Mouse (Mus musculus) C2C12 (cell line): Measurements from ENCODE around the gene Acox3. TPM values are rescaled to one million over a fixed set of nuclear protein-coding genes. Genes with fewer than 3 reads are reported as not detected.

ENCODE experiments used
- H3K27me3 ChIP-seq: one replicate; pipeline ENCODE4 v1.6.1; 2011; ENCODE audit not compliant: control insufficient read depth, insufficient read depth, insufficient read length
- H3K36me3 ChIP-seq: one replicate; pipeline ENCODE4 v1.6.1; 2011; ENCODE audit not compliant: control insufficient read depth, insufficient read depth
- H3K4me3 ChIP-seq: one replicate; pipeline ENCODE4 v1.5.1; 2011; ENCODE audit warnings: mild to moderate bottlenecking, control low read depth; ENCODE audit not compliant: poor library complexity, insufficient read depth, severe bottlenecking
- H3K79me2 ChIP-seq: one replicate; pipeline ENCODE4 v1.6.1; 2011; ENCODE audit not compliant: control insufficient read depth, insufficient read depth
- H3K79me3 ChIP-seq: one replicate; pipeline ENCODE4 v1.6.1; 2011; ENCODE audit warnings: low read depth, control low read depth
- H3ac ChIP-seq: one replicate; pipeline ENCODE3; 2011; ENCODE audit warnings: low read depth; ENCODE audit not compliant: control insufficient read depth, insufficient read length
- CEBPB ChIP-seq: IDR thresholded peaks from one replicate; pipeline ENCODE4 v1.6.1; 2011; ENCODE audit warnings: low read depth, mild to moderate bottlenecking, control low read depth, moderate library complexity
- CTCF ChIP-seq: IDR thresholded peaks from one replicate; pipeline ENCODE4 v1.5.1; 2011; ENCODE audit not compliant: control insufficient read depth, insufficient read depth, insufficient read length
- FOSL1 ChIP-seq: IDR thresholded peaks from one replicate; pipeline ENCODE4 v1.8.0; 2011; ENCODE audit warnings: mild to moderate bottlenecking, low read length; ENCODE audit not compliant: poor library complexity, insufficient read depth, severe bottlenecking
- MAX ChIP-seq: IDR thresholded peaks from one replicate; pipeline ENCODE4 v1.6.1; 2011; ENCODE audit warnings: mild to moderate bottlenecking, control low read depth
- MYOD1 ChIP-seq: IDR thresholded peaks from one replicate; pipeline ENCODE4 v1.6.1; 2011; ENCODE audit warnings: low read depth; ENCODE audit not compliant: control insufficient read depth, insufficient read length
- MYOG ChIP-seq: IDR thresholded peaks from one replicate; pipeline ENCODE4 v1.6.1; 2011; ENCODE audit not compliant: control insufficient read depth, insufficient read length; ENCODE audit errors: extremely low read depth
- USF1 ChIP-seq: IDR thresholded peaks from one replicate; pipeline ENCODE4 v1.6.1; 2011; ENCODE audit warnings: low read depth, mild to moderate bottlenecking, control low read depth, moderate library complexity
- polyA plus RNA-seq: library from polyadenylated mRNA; unstranded; fragments of >200 nt; fragmentation: generic; extraction: Trizol; gene quantifications from one replicate; pipeline ENCODE4 v1.2.1, GENCODE M21; 2012; ENCODE audit warnings: missing spikeins

Gene Acox3
- polyA plus RNA-seq, 1 experiment, result 8.6 TPM

- Histone ChIP-seq H3K36me3 (no peaks in the 10 kb centered on the region), H3K79me3 (no peaks in the 10 kb centered on the region), H3K4me3 (no peak overlapping the region), H3ac (no peak overlapping the region), H3K79me2 (no peaks in the 10 kb centered on the region), H3K27me3 (peaks cover 43% of the 10 kb centered on the region)
- TF ChIP-seq MYOD1 (no peak), MYOG (no peak), USF1 (no peak), MAX (no peak), CTCF (no peak), CEBPB (no peak), FOSL1 (no peak)
Measured at GRCm38 (mm10) chr5:35541059-35541790, 41.6 kb upstream of the Acox3 start.

GRCm38 (mm10) chr5:35546127-35546526 lies 36.7 kb upstream of the Acox3 start:
- Histone ChIP-seq H3K4me3 (no peak overlapping the region), H3K79me2 (no peaks in the 10 kb centered on the region), H3ac (no peak overlapping the region), H3K36me3 (no peaks in the 10 kb centered on the region), H3K79me3 (no peaks in the 10 kb centered on the region), H3K27me3 (peaks cover 22% of the 10 kb centered on the region)
- no peak for TF ChIP-seq MAX
- TF ChIP-seq USF1, result no peak
- TF ChIP-seq CEBPB, result no peak

DNA sequence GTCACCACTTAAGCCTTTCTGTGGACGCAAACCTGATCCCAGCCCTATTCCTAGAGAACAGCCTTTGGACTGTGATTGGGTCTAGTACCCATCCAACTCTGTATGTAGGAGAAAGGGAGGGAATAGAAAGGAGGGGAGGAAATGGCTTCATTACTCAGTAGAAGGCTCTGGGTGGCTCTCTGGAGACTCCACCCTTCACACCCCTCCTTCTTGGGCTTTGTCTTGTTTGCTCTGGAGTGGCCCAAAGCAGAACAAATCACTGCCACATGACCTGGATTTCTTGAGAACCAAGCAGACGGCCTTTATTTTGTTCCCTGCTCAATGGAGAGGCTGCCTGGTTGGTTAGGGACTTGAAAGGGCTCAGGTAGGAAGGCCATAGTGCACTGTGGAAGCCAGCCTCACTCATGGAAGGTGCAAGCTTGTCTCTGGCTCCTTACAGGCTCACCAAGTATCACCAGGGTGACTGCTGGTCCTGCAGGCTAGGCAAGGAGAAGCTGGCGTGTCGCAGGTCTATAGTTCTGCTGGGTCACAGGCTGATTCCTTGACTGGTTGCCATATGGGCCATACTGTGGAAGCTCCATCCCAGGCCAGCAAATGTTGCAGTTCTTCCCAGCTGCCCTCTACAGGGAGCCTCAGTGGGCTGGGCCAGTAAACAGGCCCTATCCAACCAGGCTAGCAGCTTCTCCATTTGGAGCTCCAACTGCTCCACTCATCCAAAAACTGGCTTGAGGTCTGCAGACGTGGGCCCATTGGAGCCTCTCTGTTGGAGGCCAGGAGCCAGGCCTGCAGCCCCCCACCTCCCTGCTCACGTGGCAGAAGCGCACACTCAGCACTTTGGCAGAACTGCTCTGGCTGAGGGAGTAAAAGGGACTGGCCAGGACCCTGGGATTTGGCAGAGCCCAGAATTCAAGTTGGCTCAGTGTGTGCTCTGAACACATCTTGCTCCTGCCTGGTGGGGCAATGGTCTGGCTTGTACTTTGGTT lies 30.7 kb upstream of the Acox3 start:
- H3K36me3 ChIP-seq, result peaks cover 4% of the 10 kb centered on the region
- no peaks in the 10 kb centered on the region for H3K79me3 ChIP-seq
- no peaks in the 10 kb centered on the region for H3K27me3 ChIP-seq
- no peaks in the 10 kb centered on the region for H3K79me2 ChIP-seq
- TF ChIP-seq CEBPB (no peak), USF1 (no peak), CTCF (no peak)
- no peak overlapping the region for H3ac ChIP-seq
- H3K4me3 ChIP-seq, result no peak overlapping the region

DNA sequence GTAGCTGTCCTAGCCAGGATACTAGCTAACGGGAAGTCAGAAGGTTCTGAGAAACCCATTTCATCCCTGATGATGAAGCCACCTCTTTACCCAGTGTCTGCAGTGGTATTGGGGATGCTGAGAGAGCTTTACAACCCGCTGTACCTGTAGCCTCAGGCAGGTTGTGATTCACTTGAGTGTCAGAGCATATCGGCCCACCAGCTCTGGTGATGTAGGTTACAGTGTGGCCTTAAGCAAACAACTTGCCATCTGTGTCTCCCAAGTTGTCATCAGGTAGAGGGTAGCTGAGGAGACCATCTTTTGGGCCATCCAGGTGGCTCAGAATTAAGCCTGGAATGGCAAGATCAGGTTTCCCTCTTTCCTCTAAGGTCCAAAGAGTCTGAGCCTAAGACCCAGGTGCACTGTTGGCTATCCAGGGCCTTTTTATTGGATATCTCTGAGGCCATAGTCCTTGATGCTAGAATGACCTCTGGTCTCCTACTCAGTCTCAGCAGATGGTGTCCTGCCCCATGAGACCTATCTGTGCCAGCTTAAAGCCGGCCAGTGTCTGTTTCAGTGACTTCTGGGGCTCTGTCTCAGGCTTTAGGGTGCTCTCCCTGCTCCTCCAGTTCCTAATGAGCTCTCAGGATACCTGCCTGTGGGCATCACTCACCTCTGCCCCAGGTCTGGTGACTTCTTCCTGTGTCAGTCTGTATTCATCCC lies 29.9 kb upstream of the Acox3 start:
- no peaks in the 10 kb centered on the region for H3K79me2 ChIP-seq
- H3K36me3 ChIP-seq, result peaks cover 12% of the 10 kb centered on the region
- TF ChIP-seq MYOG (no peak), CEBPB (no peak), MAX (no peak), CTCF (no peak), USF1 (no peak), MYOD1 (no peak), FOSL1 (no peak)
- H3ac ChIP-seq, result no peak overlapping the region
- no peaks in the 10 kb centered on the region for H3K79me3 ChIP-seq
- H3K27me3 ChIP-seq, result no peaks in the 10 kb centered on the region
- no peak overlapping the region for H3K4me3 ChIP-seq

DNA sequence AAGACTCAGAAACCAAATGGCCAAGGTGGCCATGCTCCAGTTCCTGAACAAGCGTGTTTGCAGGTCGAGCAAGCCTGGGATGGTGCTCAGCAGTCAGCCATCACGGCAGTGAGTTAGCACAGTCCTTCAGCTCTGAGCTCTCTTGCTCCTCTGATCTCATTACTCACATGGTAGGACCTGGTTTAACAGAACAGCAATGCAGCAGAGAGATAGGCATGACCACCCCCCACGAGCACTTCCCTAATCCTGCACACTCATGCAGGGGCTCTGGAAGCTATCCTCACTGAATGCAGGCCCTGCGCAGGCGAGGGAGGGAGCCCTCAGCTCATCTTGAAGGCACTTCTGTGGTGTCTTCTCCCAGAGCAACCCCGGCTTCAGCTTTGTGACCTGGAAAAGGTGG lies 26.4 kb upstream of the Acox3 start:
- no peaks in the 10 kb centered on the region for H3K79me2 ChIP-seq
- no peaks in the 10 kb centered on the region for H3K79me3 ChIP-seq
- peaks cover 18% of the 10 kb centered on the region for H3K36me3 ChIP-seq
- H3K4me3 ChIP-seq, result no peak overlapping the region
- TF ChIP-seq CTCF (no peak), CEBPB (no peak), MYOG (no peak), MAX (no peak), FOSL1 (no peak), MYOD1 (no peak), USF1 (no peak)
- no peaks in the 10 kb centered on the region for H3K27me3 ChIP-seq
- no peak overlapping the region for H3ac ChIP-seq
